Mouse (Mus musculus): Measurements from ENCODE around the gene Slco2b1.

Slco2b1 gene

GRCm38 (mm10) chr7:99692396-99692795 is 18.7 kb downstream of the Slco2b1 start:
- DNase-seq = no peak

- no peak for DNase-seq
Measured at GRCm38 (mm10) chr7:99690819-99691218, 20.3 kb downstream of the Slco2b1 start.

- DNase-seq = no peak
Measured at GRCm38 (mm10) chr7:99684086-99684485, 27.1 kb downstream of the Slco2b1 start.

GRCm38 (mm10) chr7:99680771-99681170 is 30.4 kb downstream of the Slco2b1 start:
- no peak for DNase-seq

GRCm38 (mm10) chr7:99674890-99675289 is 36.2 kb downstream of the Slco2b1 start:
- DNase-seq = no peak

- no peak for DNase-seq
Measured at GRCm38 (mm10) chr7:99674209-99674608, 36.9 kb downstream of the Slco2b1 start.

GRCm38 (mm10) chr7:99673188-99673587 is 38.0 kb downstream of the Slco2b1 start:
- DNase-seq = no peak

GRCm38 (mm10) chr7:99671544-99672435 is 39.4 kb downstream of the Slco2b1 start:
- no peak for DNase-seq

- peak; percentile 28 for DNase-seq
Measured at GRCm38 (mm10) chr7:99670915-99671314, 40.2 kb downstream of the Slco2b1 start.

- DNase-seq = no peak
Measured at GRCm38 (mm10) chr7:99668802-99669201, 42.3 kb downstream of the Slco2b1 start.

- no peak for DNase-seq
Measured at GRCm38 (mm10) chr7:99667096-99667495, 44.0 kb downstream of the Slco2b1 start.

- no peak for DNase-seq
Measured at GRCm38 (mm10) chr7:99665731-99666452, 45.2 kb downstream of the Slco2b1 start.

- DNase-seq = no peak
Measured at GRCm38 (mm10) chr7:99664571-99665485, 46.3 kb downstream of the Slco2b1 start.

GRCm38 (mm10) chr7:99663507-99664220 is 47.5 kb downstream of the Slco2b1 start:
- DNase-seq = no peak

- no peak for DNase-seq
Measured at GRCm38 (mm10) chr7:99662311-99662710, 48.8 kb downstream of the Slco2b1 start.

GRCm38 (mm10) chr7:99661571-99662230 is 49.4 kb downstream of the Slco2b1 start:
- no peak for DNase-seq

GRCm38 (mm10) chr7:99661071-99661470 is 50.1 kb downstream of the Slco2b1 start:
- no peak for DNase-seq

- peak; percentile 81 for DNase-seq
Measured at GRCm38 (mm10) chr7:99659379-99660029, 51.6 kb downstream of the Slco2b1 start.

- no peak for DNase-seq
Measured at GRCm38 (mm10) chr7:99654244-99654643, 56.9 kb downstream of the Slco2b1 start.

- DNase-seq = no peak
Measured at GRCm38 (mm10) chr7:99649585-99649984, 61.6 kb downstream of the Slco2b1 start.

GRCm38 (mm10) chr7:99648623-99649022 is 62.5 kb downstream of the Slco2b1 start:
- peak; percentile 24 for DNase-seq
